Mouse (Mus musculus): ENCODE data around the gene Gzmc.

GRCm38 (mm10) chr14:56262153-56262552, 27.7 kb upstream of the Gzmc start, which contains the start of gene Gzmb:
- TF ChIP-seq CTCF (IDR thresholded peaks at IDR 0.05; ENCODE audit: control insufficient read depth, insufficient read depth, low read length) (no peak), POLR2A (IDR thresholded peaks at IDR 0.05; ENCODE audit: borderline replicate concordance, control insufficient read depth, low read depth, low read length) (no peak)
